18 mouse cellular contexts compared by ENCODE assay signal in genomic region chr7:88945338-88945737, GRCm38 (mm10).
DNase-seq lines count a peak whose midpoint lies in the region; TF ChIP-seq lines count a peak whose summit lies in the region.
"Had no signal": no experiment of that assay in that cellular context is flagged by ENCODE, and none has a peak within 500 bp of the region (broad histone marks: within the 10 kb centered on the region; RNA-seq: fewer than 3 reads in every experiment).

No protein-coding gene starts in this region.

- no peaks in the 10 kb centered on the region for H3K27me3 ChIP-seq in cerebellum, adult 2 months (ENCODE audit: control insufficient read depth, insufficient read depth, low read length)
- no peaks in the 10 kb centered on the region for H3K27me3 ChIP-seq in C2C12 (ENCODE audit: control insufficient read depth, insufficient read depth, insufficient read length)
- H3K27me3 ChIP-seq: embryonic facial prominence, embryonic 13.5 days; embryonic facial prominence, embryonic 15.5 days; forebrain, embryonic 12.5 days had no signal

- H3ac ChIP-seq in C2C12 (ENCODE audit: control insufficient read depth, insufficient read length, low read depth) = no peak overlapping the region

- TF ChIP-seq POLR2A in cerebellum, adult 2 months (IDR thresholded peaks at IDR 0.05; ENCODE audit: borderline replicate concordance, insufficient read depth, low read length) = no peak

- peak; percentile 10 to 14 for DNase-seq in cerebellum, adult 2 months
- DNase-seq in cerebellum, adult 9-10 months = no peak
- peak; percentile 2 to 5 for DNase-seq in cerebellum, postnatal 25 days
- DNase-seq in cerebellum, postnatal 4 days (ENCODE audit: low spot score in 2 of 2) = no peak
- no peak for DNase-seq in heart, adult 8-10 months (ENCODE audit: low spot score)
- DNase-seq: adrenal gland, adult 2 months; adrenal gland, postnatal 10 days; adrenal gland, postnatal 25 days; B cell, adult 2 months; cerebellum, adult 11 months; cerebellum, adult 18-20 months; embryo, embryonic 11 days had no signal

- no peak for TF ChIP-seq CTCF in cerebellum, adult 2 months (IDR thresholded peaks at IDR 0.05; ENCODE audit: borderline replicate concordance, insufficient read depth, low read depth, low read length)
- TF ChIP-seq CTCF in C2C12 (IDR thresholded peaks at IDR 0.05; ENCODE audit: control insufficient read depth, insufficient read depth, insufficient read length) = no peak

- no peak overlapping the region for H3K4me3 ChIP-seq in cerebellum, adult 2 months (replicated peaks; ENCODE audit: insufficient read depth, low read depth, low read length)
- no peak overlapping the region for H3K4me3 ChIP-seq in C2C12 (ENCODE audit: insufficient read depth, poor library complexity, severe bottlenecking)
- H3K4me3 ChIP-seq: embryonic facial prominence, embryonic 13.5 days; embryonic facial prominence, embryonic 15.5 days; erythroblast, embryonic 14.5 days; forebrain, embryonic 10.5 days; forebrain, embryonic 12.5 days had no signal

- H3K79me2 ChIP-seq in C2C12 (ENCODE audit: control insufficient read depth, insufficient read depth) = no peaks in the 10 kb centered on the region

- no peaks in the 10 kb centered on the region; the same call in 1 of the 2 replicates for H3K4me1 ChIP-seq in cerebellum, adult 2 months (ENCODE audit: control insufficient read depth, insufficient read depth, low read length)
- H3K4me1 ChIP-seq: embryonic facial prominence, embryonic 13.5 days; embryonic facial prominence, embryonic 15.5 days; forebrain, embryonic 10.5 days; forebrain, embryonic 12.5 days had no signal

- no peak overlapping the region for H3K27ac ChIP-seq in cerebellum, adult 2 months (ENCODE audit: insufficient read depth, low read length)
- H3K27ac ChIP-seq: embryonic facial prominence, embryonic 13.5 days; embryonic facial prominence, embryonic 15.5 days; forebrain, embryonic 10.5 days; forebrain, embryonic 12.5 days had no signal

- no peaks in the 10 kb centered on the region for H3K36me3 ChIP-seq in C2C12 (ENCODE audit: control insufficient read depth, insufficient read depth)
- H3K36me3 ChIP-seq: embryonic facial prominence, embryonic 13.5 days; embryonic facial prominence, embryonic 15.5 days; forebrain, embryonic 10.5 days; forebrain, embryonic 12.5 days had no signal

- no peaks in the 10 kb centered on the region for H3K79me3 ChIP-seq in C2C12 (ENCODE audit: low read depth)

TF ChIP-seq in C2C12, 6 proteins besides CTCF, POLR2A, EP300 and RAD21:
- no peak for TF ChIP-seq USF1 (IDR thresholded peaks at IDR 0.05; ENCODE audit: low read depth)
- TF ChIP-seq MYOD1 (IDR thresholded peaks at IDR 0.05; ENCODE audit: control insufficient read depth, insufficient read length, low read depth) = peak; percentile 24

Comparison
In these comparisons a context has a peak if more than half of its experiments do, and no peak if none do; other contexts are left out.
1. DNase-seq: peak in cerebellum, adult 2 months (2 of 2) and cerebellum, postnatal 25 days (2 of 2); none in cerebellum, adult 9-10 months (single experiment), cerebellum, postnatal 4 days (0 of 2) and heart, adult 8-10 months (single experiment).